Mouse (Mus musculus) left cerebral cortex, adult 2 months (tissue): ENCODE data around the gene Daam1. TPM values are rescaled to one million over a fixed set of nuclear protein-coding genes. Genes with fewer than 3 reads are reported as not detected.

Experiments used
- DNase-seq, 2 experiments: peaks; one replicate each; pipeline ENCODE4 v3.0.0; 2021 to 2022; ENCODE audit warnings: low spot score in 2 of 2, mixed read lengths in 1 of 2; ENCODE audit errors: extremely low spot score in 1 of 2
- H3K27ac ChIP-seq: fragments of 200-600 bp; 2 replicates; pipeline ENCODE4 v1.8.1; 2022
- H3K4me3 ChIP-seq: fragments of 200-600 bp; 2 replicates; pipeline ENCODE4 v1.8.1; 2022
- CTCF ChIP-seq: fragments of 200-600 bp; IDR thresholded peaks from 2 replicates; pipeline ENCODE4 v1.8.1; 2022; ENCODE audit warnings: antibody characterized with exemption, mild to moderate bottlenecking, moderate library complexity
- intact Hi-C: fragments of 180-260 bp; cut with DNase I; formaldehyde crosslinking; loops from one replicate; pipeline ENCODE4 v1.15.1; 2025
- total RNA-seq, 2 experiments: library from RNA; stranded (reverse); gene quantifications; 2 replicates each; pipeline ENCODE4 v1.2.3; 2021

The Daam1 gene
- total RNA-seq, 2 experiments from 2014 or later = 48.0 to 55.0 TPM

DNA sequence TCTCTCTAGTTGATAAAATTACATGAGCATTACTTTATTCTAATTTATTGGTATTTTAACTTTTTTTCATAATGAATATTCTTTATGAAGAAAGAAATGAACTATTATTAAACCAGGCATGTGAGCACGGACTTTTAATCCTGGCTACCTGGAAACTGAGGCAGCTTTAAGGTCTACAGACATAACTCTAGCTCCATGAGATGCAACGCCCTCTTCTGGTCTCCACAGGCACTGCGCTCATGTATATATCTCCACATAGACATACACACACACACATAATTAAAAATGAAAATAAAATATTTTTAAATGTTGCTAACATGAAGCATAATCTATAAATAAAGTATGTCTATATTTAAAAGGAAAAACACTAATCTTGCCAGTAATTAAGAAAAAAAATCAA, 21.3 kb upstream of the Daam1 start:
- Histone ChIP-seq H3K27ac (no peak overlapping the region), H3K4me3 (no peak overlapping the region)
- peak; percentile 3 for TF ChIP-seq CTCF
- intact Hi-C loops = no loop called here
- DNase-seq = no peak

DNA sequence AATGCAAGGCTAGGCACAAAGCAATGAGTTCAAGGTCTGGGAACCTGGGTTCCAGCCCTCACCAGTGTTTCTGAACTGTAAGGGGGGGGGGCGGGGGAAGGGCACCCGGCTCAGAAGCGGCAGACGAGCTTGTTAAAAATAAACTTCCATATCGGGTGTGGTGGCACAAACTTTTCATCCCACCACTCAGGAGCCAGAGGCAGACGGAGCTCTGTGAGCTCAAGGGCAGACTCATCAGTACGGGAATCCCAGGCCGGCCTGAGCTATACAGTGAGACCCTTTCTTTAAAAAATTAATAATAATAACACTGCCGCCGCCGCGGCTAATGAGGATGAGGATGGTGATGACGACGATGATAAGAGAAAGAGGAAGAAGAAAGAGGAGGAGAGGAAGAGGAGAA, 18.3 kb upstream of the Daam1 start:
- no peak for TF ChIP-seq CTCF
- Histone ChIP-seq H3K4me3 (no peak overlapping the region), H3K27ac (no peak overlapping the region)
- DNase-seq = no peak
- intact Hi-C loops = no loop called here

DNA sequence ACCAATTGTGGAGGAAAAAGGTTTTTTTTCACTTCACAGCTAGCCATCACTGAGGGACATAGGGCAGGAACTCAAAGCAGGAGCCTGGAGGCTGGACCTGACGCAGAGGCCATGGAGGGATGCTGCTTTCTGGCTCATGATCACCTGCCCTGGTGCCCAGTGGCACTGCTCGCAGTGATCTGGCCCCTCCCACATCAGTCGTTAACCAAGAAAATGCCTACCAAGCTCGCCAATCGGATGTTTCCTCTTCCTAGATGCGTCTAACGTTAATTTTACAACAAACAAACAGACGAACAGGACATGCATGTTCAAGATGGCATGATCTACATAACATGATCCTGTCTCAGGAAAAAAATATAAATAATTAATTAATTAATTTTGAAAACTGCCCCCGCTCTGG, 17.6 kb upstream of the Daam1 start:
- intact Hi-C loops = no loop called here
- Histone ChIP-seq H3K4me3 (no peak overlapping the region), H3K27ac (no peak overlapping the region)
- DNase-seq = no peak
- no peak for TF ChIP-seq CTCF

DNA sequence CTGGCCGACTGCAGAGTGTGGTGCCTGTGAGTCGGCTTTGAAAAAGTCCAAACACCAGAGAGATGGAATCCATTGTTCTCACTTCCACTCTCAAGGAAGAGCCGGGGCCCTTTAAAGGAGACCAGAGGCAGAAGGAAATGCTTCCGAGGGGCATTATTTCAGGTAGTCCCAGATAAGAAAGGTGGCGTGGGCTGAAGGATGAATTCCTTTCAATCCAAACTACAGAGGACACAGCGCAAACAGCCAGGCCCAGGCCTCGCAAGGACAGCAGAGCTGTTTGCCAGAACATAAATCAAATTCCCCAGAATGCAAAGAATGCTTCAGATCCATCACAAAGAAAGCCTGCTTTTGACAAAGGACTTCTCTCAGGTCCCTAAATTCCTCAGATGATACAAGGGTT, 17.1 kb upstream of the Daam1 start:
- Histone ChIP-seq H3K4me3 (no peak overlapping the region), H3K27ac (no peak overlapping the region)
- no peak for TF ChIP-seq CTCF
- intact Hi-C loops = no loop called here
- DNase-seq = no peak

DNA sequence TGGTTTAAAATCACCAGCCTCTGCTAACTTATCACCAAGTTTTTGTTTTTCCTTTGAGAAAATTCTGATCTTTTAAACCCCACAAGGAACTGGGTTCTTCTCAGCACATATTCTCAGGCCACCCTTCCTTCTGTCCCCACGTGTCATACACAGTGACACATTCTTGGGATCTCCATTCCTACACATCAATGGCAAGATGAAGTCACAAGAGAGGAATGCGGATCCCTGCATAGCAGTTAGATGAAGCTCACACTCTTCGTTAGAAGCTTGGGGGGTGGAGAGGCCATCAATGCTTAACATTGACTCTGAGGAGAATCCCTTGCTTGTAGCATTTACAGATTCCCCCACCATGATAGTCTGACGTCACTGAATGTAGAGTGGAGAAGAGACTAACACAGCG, 10.8 kb upstream of the Daam1 start:
- H3K4me3 ChIP-seq = no peak overlapping the region
- no peak for DNase-seq
- H3K27ac ChIP-seq = no peak overlapping the region
- intact Hi-C loops = loop anchor here (5.0 kb wide), 1 partner anchor 227 kb away; no protein-coding TSS in a partner anchor
- no peak for TF ChIP-seq CTCF

DNA sequence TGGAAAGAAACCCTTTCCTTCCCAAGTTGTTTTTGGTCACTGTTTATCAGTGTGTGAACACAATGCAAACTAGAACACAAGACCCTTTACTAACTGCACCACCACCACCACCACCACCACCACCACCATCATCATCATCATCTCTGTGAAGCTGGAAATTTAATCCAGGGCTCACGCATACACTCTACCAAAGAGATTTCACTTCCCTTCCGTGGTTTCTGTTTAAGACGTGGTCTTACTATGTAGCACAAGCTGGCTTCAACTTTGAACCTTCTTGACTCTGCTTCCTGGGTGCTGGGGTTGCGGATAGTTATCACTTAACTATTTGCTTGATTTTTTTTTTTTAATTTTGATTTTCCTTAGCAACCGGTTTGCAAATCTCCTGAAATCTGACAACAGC, 9.6 kb upstream of the Daam1 start:
- Histone ChIP-seq H3K4me3 (no peak overlapping the region), H3K27ac (no peak overlapping the region)
- no peak for TF ChIP-seq CTCF
- no peak for DNase-seq
- intact Hi-C loops = loop anchor here (5.0 kb wide), 1 partner anchor 226 kb away; no protein-coding TSS in a partner anchor

DNA sequence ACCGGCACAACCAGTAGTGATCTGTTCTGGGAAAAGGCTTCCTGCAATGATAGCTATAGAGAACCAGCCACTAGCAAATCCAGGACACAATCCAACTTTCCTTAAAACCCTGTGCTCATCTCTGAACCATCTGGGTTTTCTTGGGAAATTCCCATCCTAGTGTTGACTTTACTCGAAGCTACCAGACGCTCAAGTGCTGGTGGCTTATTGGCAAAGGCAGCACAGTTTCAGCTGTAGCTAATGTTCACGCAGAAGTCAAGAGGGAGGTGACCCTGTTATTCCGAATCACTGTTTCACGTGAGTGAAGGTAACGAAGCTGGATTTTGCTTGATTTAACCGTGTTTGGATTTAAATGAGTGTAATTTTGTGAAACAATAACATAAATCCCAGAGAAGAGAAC, 9.1 kb upstream of the Daam1 start:
- TF ChIP-seq CTCF = no peak
- intact Hi-C loops = loop anchor here (5.0 kb wide), 1 partner anchor 226 kb away; no protein-coding TSS in a partner anchor
- Histone ChIP-seq H3K27ac (no peak overlapping the region), H3K4me3 (no peak overlapping the region)
- DNase-seq = no peak

DNA sequence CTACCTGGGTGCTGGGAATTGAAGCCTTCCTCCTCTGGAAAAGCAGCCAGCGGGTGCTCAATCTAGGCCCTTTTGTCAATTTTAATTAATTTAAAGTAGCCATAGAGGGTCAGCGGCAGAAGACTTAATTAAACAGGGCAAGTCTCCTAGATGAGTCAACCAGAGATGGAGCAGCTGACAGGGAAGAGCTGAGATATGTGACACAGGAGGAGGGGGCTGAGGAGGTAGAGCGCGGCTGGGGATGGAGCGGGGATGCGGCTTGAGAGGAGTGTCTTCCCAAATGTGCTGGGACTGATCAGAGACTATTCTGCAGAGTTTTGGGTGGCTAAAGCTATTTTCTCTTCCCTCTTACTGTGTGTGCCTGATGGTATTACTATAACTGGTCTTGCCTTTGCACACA, 6.0 kb upstream of the Daam1 start:
- intact Hi-C loops = loop anchor here (5.0 kb wide), 1 partner anchor 222 kb away; no protein-coding TSS in a partner anchor
- H3K27ac ChIP-seq = no peak overlapping the region
- no peak for TF ChIP-seq CTCF
- no peak overlapping the region for H3K4me3 ChIP-seq
- DNase-seq = no peak

DNA sequence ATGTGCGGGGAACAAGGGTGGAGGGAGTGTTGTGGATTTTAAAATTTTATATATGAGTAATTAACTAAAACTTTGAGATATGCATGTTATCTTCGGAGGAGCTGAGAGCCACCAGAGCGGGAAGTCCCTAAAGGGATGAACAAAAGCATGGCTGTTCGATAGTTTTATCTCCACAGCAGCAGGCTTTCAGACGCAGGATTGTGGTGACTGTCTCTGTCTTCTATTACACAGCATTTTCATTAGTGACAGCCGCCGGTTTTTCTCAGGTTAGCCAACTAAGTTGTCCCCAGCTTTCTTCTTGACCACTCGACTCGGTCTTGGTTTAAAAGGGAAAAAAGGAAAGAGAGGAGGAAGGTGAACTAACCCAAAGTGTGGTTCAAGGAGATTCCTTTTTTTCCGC, 739 bp upstream of the Daam1 start:
- peak overlapping the region; percentile 98 for H3K4me3 ChIP-seq
- no peak for DNase-seq
- TF ChIP-seq CTCF = no peak
- peak overlapping the region; percentile 82 for H3K27ac ChIP-seq
- intact Hi-C loops = loop anchor here (5.0 kb wide), 4 partner anchors 37 to 152 kb away; no protein-coding TSS in a partner anchor

DNA sequence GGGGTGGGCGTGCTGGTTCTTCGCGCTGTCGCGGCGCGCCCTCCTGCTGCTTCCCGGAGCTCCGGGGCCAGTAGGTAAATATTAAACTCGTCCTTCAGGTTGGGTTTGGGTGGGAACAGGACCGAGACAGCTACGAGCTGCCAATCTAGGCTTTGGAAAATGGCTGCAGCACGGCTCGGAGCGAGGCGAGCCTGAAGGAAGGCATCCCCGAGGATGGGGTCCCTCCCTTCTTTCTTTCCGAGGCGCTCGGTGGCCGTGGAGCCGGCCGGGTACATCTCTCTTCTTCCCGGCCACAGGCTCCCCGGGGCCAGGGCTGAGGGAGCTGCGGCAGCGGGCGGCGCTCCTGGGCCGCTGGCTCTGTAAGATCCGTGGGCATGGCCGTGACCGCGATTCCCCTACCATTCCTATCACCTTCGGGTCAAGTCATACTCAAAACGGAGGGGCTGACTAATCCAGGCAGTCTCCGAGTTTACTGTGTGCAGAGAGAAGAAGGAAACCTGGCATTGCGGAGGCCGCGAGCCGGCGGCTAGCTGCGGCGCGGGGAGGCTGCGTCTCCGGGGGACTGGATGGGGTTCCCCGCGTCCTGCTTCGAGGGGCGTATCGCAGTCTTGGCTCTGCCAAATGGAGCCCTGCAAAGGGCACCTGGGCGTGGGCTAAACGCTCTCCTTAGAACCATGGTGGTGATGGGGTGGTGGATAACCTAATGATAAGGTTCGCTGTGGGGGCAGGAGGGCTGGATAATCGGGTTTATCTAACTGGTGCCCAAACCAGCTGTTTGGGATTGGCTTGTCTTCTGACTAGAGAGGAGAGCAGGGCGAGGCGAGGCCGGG, 595 bp downstream of the Daam1 start:
- Histone ChIP-seq H3K4me3 (peak overlapping the region; percentile 98), H3K27ac (peak overlapping the region; percentile 95)
- peak; percentile 49 to 60 for DNase-seq
- intact Hi-C loops = loop anchor here (5.0 kb wide), 4 partner anchors 36 to 151 kb away; no protein-coding TSS in a partner anchor
- peak; percentile 0; the same call in 1 of the 2 replicates for TF ChIP-seq CTCF

DNA sequence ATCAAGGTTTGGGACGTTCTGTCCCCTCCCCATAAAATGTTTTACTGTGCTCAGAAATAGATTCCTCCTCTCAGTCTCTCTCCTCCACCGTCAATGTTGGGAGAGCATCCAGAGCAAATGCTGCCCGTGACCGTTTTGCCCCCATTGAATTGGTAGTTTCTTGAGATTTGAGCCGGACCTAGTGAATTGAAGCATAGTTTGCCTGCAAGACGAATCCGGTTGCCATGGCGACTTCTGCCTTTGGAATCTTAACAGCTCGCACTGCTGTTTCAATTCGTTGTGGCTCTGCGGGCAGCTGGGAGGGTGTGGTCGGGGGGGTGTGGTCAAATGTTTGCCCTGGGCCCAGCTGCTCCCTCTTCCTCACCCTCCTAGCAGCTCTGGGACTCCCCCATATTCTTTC, 1.3 kb downstream of the Daam1 start:
- intact Hi-C loops = loop anchor here (5.0 kb wide), 4 partner anchors 35 to 150 kb away; no protein-coding TSS in a partner anchor
- DNase-seq = peak; percentile 55 to 68
- Histone ChIP-seq H3K27ac (peak overlapping the region; percentile 95), H3K4me3 (peak overlapping the region; percentile 98)
- TF ChIP-seq CTCF = no peak

DNA sequence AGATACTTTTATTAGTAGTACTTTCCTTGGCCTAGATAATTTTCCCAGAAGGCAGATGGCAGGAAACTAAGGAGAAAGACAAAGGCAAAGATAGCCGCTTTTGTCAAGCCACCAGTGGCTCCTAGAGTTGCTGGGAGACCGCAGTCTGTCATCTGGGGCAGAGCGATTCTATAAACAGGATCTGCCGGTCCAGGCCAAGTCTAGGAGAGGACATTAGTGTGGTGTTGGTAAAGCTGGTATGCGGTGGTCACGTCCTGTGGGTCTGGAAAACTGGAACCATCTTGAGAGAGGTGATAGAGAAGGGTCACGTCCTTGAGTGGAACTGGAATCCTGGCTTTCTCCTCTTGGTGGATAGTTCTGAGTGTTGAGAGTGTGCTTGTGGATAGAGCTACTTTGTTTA, 3.2 kb downstream of the Daam1 start:
- Histone ChIP-seq H3K4me3 (no peak overlapping the region), H3K27ac (peak overlapping the region; percentile 20; the same call in 1 of the 2 replicates)
- no peak for DNase-seq
- intact Hi-C loops = loop anchor here (5.0 kb wide), 4 partner anchors 33 to 148 kb away; no protein-coding TSS in a partner anchor
- TF ChIP-seq CTCF = no peak
